Mouse (Mus musculus): ENCODE measurements around the gene Olfr49. TPM values are rescaled to one million over a fixed set of nuclear protein-coding genes. Genes with fewer than 3 reads are reported as not detected.
"Not testable (repeated sequence)": the region's sequence is repeated elsewhere in the genome, so short reads cannot be mapped to it uniquely, and the experiment has no call there.

Olfr49 gene
- total RNA-seq, 2 experiments from 2014 or later: not detected

DNA sequence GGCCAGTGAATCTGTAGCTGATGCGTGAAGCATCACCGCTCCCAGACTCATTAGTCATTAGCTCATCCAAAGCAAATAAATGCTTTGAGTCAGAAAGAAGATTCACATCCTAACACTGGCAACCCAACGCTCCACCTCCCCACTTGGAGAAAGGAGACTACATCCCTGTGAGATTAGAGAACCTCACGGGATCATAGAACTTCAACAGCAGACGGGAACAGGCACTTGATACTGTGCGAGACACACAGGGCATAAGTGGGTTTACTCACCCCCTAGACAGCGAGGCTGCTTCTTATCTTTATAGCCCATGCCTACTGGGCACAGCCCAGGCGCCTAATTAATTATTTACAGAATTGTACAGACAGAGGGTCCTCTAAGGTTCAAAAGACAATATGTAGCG is 52.6 kb downstream of the Olfr49 start:
- peak; percentile 19 for ATAC-seq (replicated peaks; ENCODE audit: poor library complexity)

DNA sequence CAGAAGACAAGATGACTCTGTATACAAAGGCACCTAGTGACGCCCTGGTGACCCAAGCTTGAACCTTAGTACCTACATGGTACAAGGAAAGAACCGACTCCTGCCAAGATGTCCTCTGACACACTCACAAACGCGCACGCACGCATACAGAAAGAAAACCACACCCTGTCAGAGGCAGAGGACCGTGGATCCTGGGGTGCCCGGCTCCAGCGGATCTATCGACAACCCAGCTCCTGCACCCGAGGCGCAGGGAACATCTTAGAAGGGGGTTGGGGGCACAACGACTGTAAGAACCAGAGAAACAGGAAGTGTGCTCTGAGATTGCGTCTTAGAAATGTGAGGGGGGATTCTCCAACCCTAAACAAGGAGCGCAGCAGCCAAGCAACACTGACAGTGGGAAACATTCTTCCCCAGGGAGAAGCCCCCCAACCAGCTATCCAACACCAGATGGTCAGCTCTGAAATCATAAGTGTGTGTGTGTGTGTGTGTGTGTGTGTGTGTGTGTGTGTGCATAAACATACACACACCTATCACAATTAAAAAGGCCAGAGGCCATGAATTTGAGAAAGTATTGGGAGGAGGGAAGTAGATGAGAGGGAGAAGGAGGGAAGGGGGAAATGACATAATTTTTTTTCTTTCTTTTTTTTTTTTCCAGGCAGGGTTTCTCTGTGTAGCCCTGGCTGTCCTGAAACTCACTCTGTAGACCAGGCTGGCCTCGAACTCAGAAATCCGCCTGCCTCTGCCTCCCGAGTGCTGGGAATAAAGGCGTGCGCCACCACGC is 53.4 kb downstream of the Olfr49 start:
- ATAC-seq (replicated peaks; ENCODE audit: poor library complexity): no peak

DNA sequence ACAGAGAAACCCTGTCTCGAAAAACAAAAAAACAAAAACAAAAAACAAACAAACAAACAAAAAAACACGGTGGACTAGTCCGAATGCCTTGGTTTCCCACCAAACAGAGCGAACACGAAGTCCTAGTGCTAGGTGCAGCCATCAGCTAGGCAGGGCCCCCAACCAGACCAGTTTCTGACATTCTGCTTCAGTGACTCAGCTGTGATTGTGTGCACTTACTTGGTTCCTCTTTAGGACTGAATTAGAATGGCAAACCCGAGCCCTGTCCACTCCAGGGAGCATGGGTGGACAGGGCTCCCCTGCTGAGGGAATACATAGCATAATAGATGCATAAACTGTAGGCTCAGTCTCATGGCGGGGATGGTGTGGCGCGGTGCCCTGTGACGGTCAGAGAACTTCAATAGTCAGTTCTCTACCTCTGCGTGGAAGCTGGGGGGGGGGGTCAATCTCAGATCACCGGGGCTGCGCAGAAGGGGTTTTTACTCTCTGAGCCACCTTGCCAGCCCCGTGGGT is 54.0 kb downstream of the Olfr49 start:
- ATAC-seq (replicated peaks; ENCODE audit: poor library complexity): no peak

DNA sequence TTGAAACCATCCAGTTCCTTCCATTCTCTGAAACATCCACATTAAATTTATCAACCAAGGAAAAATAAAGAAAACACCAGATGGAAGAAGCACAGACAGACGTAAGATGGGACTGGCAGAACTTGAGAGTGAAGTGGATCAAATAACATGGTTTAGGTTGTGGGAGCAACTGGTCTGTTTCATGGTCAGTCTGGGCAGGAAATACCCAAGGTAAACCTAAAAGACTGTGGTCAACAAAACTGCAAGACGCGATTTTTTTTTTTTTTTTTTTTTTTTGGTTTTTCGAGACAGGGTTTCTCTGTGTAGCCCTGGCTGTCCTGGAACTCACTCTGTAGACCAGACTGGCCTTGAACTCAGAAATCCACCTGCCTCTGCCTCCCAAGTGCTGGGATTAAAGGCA is 54.9 kb downstream of the Olfr49 start:
- ATAC-seq (replicated peaks; ENCODE audit: poor library complexity): not testable (repeated sequence)

DNA sequence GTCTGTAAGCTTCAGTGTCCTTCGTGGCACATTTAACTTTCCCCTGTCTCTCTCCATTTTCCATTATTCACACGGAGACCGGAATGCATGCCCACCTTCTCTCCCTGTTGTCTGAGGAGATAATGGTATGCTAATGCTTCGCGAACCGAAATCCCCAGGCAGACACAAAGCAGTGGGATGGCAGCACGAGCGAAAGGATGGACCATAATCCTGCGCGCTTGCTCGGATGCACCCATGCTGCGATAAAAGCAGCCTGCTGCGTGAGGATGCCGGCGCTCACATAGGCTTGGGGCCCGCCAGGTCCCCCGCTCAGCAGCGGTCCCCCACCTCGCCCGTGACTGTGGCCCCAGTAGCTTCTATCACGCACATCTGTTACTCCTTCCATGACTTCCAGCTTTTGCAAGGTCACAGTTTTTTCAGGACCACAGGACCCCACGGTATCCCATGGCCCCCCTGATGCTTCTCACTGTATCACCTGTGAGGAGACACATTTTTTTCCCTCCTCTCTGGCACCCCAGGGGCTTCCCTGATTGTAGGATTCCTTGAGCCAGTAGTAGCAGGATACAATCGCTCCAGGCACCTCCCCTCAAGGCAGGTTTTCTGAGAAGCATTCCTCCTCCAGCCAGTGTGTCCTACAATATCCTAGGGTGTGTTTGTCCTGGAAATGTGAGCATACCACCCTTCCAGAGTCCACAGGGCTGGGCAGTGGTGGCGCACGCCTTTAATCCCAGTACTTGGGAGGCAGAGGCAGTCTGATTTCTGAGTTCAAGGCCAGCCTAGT is 55.6 kb downstream of the Olfr49 start:
- no peak for ATAC-seq (replicated peaks; ENCODE audit: poor library complexity)

DNA sequence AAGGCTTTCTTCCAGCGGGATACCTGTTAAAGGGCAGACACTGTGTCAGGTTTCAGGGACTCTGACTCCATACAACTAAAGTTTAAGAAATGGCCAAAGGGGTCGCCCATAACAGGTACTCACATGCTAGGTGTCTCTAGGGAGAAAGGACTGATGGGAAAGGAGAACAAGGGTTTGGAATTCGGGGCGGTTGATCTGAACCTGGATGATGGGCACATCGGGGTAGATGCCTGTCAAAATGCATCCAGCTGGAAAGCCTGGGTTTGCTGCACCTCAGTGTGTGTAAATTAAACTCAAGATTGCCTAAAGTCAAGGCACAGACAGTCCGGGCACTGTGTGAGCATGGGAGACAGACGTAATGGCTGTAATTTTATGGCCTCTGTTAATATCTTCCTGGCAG is 56.2 kb downstream of the Olfr49 start:
- ATAC-seq (replicated peaks; ENCODE audit: poor library complexity): no peak

Other genes starting within 250 kb of the Olfr49 start
- gene Dad1, start 30.8 kb downstream of the Olfr49 start, total RNA-seq (2015): 228 and 315 TPM in 2 replicates
- 125 and 135 TPM in 2 replicates for gene Dad1, start 30.8 kb downstream of the Olfr49 start, total RNA-seq (2017)
- 34.6 and 44.2 TPM in 2 replicates for gene Abhd4, start 30.8 kb downstream of the Olfr49 start, total RNA-seq (2015)
- gene Abhd4, start 30.8 kb downstream of the Olfr49 start, total RNA-seq (2017): 20.4 and 33.1 TPM in 2 replicates
- gene Oxa1l, start 75.9 kb upstream of the Olfr49 start, total RNA-seq (2015): 49.6 and 56.2 TPM in 2 replicates
- 37.0 and 37.9 TPM in 2 replicates for gene Oxa1l, start 75.9 kb upstream of the Olfr49 start, total RNA-seq (2017)
- 2.7 and 3.5 TPM in 2 replicates for gene Slc7a7, start 132.8 kb upstream of the Olfr49 start, total RNA-seq (2015)
- gene Slc7a7, start 132.8 kb upstream of the Olfr49 start, total RNA-seq (2017): 5.4 and 6.4 TPM in 2 replicates
- gene Mrpl52, start 142.0 kb upstream of the Olfr49 start, total RNA-seq (2015): 118 and 124 TPM in 2 replicates
- gene Mrpl52, start 142.0 kb upstream of the Olfr49 start, total RNA-seq (2017): 75.1 and 86.7 TPM in 2 replicates
- 2.1 and 4.5 TPM in 2 replicates for gene Mmp14, start 146.7 kb upstream of the Olfr49 start, total RNA-seq (2015)
- 3.0 and 4.1 TPM in 2 replicates for gene Mmp14, start 146.7 kb upstream of the Olfr49 start, total RNA-seq (2017)
- gene Lrp10, start 179.2 kb upstream of the Olfr49 start, total RNA-seq (2015): 23.5 and 25.0 TPM in 2 replicates
- 27.4 and 37.2 TPM in 2 replicates for gene Lrp10, start 179.2 kb upstream of the Olfr49 start, total RNA-seq (2017)
- 0.29 and 0.62 TPM in 2 replicates for gene Rem2, start 191.2 kb upstream of the Olfr49 start, total RNA-seq (2015)
- 2.2 TPM in 1 of 2 replicates, not detected in the other for gene Rem2, start 191.2 kb upstream of the Olfr49 start, total RNA-seq (2017)
- 57.3 and 76.3 TPM in 2 replicates for gene Prmt5, start 232.6 kb upstream of the Olfr49 start, total RNA-seq (2015)
- 62.1 and 66.6 TPM in 2 replicates for gene Prmt5, start 232.6 kb upstream of the Olfr49 start, total RNA-seq (2017)

All from megakaryocyte progenitor cell, adult 5-6 weeks (primary cell).